Mouse (Mus musculus) ES-Bruce4 (cell line): ENCODE measurements around the gene Ankrd9.

Source experiments
- CTCF ChIP-seq: IDR thresholded peaks from one replicate; pipeline ENCODE4 v1.8.1; 2011; ENCODE audit warnings: low read depth, low read length
- POLR2A ChIP-seq: IDR thresholded peaks from one replicate; pipeline ENCODE4 v1.8.1; 2011; ENCODE audit warnings: low read length; ENCODE audit not compliant: insufficient read depth

GRCm38 (mm10) chr12:110986536-110987425 is 7.9 kb upstream of the Ankrd9 start:
- TF ChIP-seq CTCF (no peak), POLR2A (no peak)
